Comparison of ENCODE assay signal across 10 mouse cellular contexts in the genomic region with DNA sequence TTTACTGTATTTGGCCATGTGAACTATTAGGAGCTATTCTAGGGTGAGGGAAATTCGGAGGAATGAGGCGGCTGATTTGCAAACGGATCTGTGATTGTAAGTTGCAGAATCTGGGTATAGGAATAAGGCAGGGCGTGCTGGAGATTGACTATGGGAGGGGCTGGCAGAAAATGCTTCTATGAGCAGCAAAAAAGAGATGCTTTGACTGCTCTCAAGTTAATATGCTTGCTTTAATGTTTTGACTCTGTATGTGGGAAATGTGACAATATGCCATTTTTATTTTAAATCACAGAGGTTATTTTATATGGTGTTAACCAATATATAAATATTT.
DNase-seq lines count a peak whose midpoint lies in the region; ATAC-seq and TF ChIP-seq lines count a peak whose summit lies in the region.
"Had no signal": no experiment of that assay in that cellular context is flagged by ENCODE, and none has a peak within 500 bp of the region (broad histone marks: within the 10 kb centered on the region; RNA-seq: fewer than 3 reads in every experiment).

No protein-coding gene starts in this region.

- peaks cover 11% of the 10 kb centered on the region for H3K4me1 ChIP-seq in heart, embryonic 13.5 days
- peaks cover 15% of the 10 kb centered on the region for H3K4me1 ChIP-seq in forebrain, postnatal 0 days (ENCODE audit: insufficient read depth)
- no peaks in the 10 kb centered on the region; the same call in 1 of the 2 replicates for H3K4me1 ChIP-seq in liver, postnatal 0 days (ENCODE audit: insufficient read depth)

- peak overlapping the region; percentile 53 for H3K4me3 ChIP-seq in heart, embryonic 13.5 days
- H3K4me3 ChIP-seq in forebrain, postnatal 0 days (ENCODE audit: low read depth, low read length), result peak overlapping the region; percentile 49
- peak overlapping the region; percentile 28; the same call in 1 of the 2 replicates for H3K4me3 ChIP-seq in liver, postnatal 0 days (ENCODE audit: low read depth, low read length)

- WGBS in heart, embryonic 13.5 days, result 63% methylated on average over 4 of the region's 4 CpGs
- 21% methylated on average over 4 of the region's 4 CpGs for WGBS in forebrain, postnatal 0 days
- 66% methylated on average over 4 of the region's 4 CpGs for WGBS in liver, postnatal 0 days (ENCODE audit: insufficient replicate concordance)

- no peak overlapping the region for H3K27ac ChIP-seq in heart, embryonic 13.5 days (replicated peaks)
- peak overlapping the region; percentile 93 for H3K27ac ChIP-seq in forebrain, postnatal 0 days (ENCODE audit: low read depth, low read length)
- no peak overlapping the region for H3K27ac ChIP-seq in liver, postnatal 0 days (ENCODE audit: low read depth)

- peak overlapping the region; percentile 68 for H3K4me2 ChIP-seq in heart, embryonic 13.5 days
- peak overlapping the region; percentile 51 for H3K4me2 ChIP-seq in forebrain, postnatal 0 days (ENCODE audit: low read depth)
- H3K4me2 ChIP-seq in liver, postnatal 0 days (ENCODE audit: low read depth, low read length), result peak overlapping the region; percentile 51

- intact Hi-C loops in heart, postnatal 14 days (cut with DNase I), result no loop called here

- ATAC-seq in heart, embryonic 13.5 days (ENCODE audit: extremely low read depth, insufficient number of reproducible peaks, low FRiP score, low TSS enrichment), result no peak
- ATAC-seq in forebrain, postnatal 0 days, result peak; percentile 60; the same call in 1 of the 2 replicates
- ATAC-seq in liver, postnatal 0 days, result no peak
- no peak for ATAC-seq in megakaryocyte, adult 5-6 weeks (ENCODE audit: poor library complexity, severe bottlenecking)

- no peak for TF ChIP-seq EP300 in liver, postnatal 0 days (IDR thresholded peaks at IDR 0.05; ENCODE audit: low read depth)

- no peaks in the 10 kb centered on the region for H3K9me3 ChIP-seq in heart, embryonic 13.5 days
- H3K9me3 ChIP-seq in forebrain, postnatal 0 days (ENCODE audit: low read length), result no peaks in the 10 kb centered on the region
- no peaks in the 10 kb centered on the region for H3K9me3 ChIP-seq in liver, postnatal 0 days (ENCODE audit: low read length)

- DNase-seq in heart, postnatal 14 days, result no peak
- peak; percentile 28 for DNase-seq in Muller cell, postnatal 12 days (ENCODE audit: inconsistent ontology term)
- no peak for DNase-seq in forebrain, postnatal 0 days
- DNase-seq in liver, postnatal 0 days, result no peak
- no peak for DNase-seq in urinary bladder, adult 18-20 months (ENCODE audit: low spot score in 2 of 2)
- DNase-seq in right cerebral cortex, postnatal 14 days, result no peak
- DNase-seq: gastrocnemius, postnatal 36 days had no signal

- TF ChIP-seq CTCF in forebrain, postnatal 0 days (IDR thresholded peaks at IDR 0.05; ENCODE audit: low read depth), result no peak
- TF ChIP-seq CTCF in liver, postnatal 0 days (IDR thresholded peaks at IDR 0.05; ENCODE audit: low read depth), result no peak

- peaks cover 3% of the 10 kb centered on the region; the same call in 1 of the 2 replicates for H3K36me3 ChIP-seq in heart, embryonic 13.5 days
- H3K36me3 ChIP-seq in forebrain, postnatal 0 days (ENCODE audit: insufficient read depth), result no peaks in the 10 kb centered on the region
- peaks cover 4% of the 10 kb centered on the region; the same call in 1 of the 2 replicates for H3K36me3 ChIP-seq in liver, postnatal 0 days (replicated peaks; ENCODE audit: insufficient read depth, low read length)

- no peaks in the 10 kb centered on the region for H3K27me3 ChIP-seq in heart, embryonic 13.5 days (replicated peaks)
- H3K27me3 ChIP-seq in forebrain, postnatal 0 days (ENCODE audit: insufficient read depth, low read length), result no peaks in the 10 kb centered on the region
- no peaks in the 10 kb centered on the region for H3K27me3 ChIP-seq in liver, postnatal 0 days (ENCODE audit: insufficient read depth, low read length)
- H3K27me3 ChIP-seq: CH12.LX had no signal

- peak overlapping the region; percentile 74 for H3K9ac ChIP-seq in heart, embryonic 13.5 days
- peak overlapping the region; percentile 54 for H3K9ac ChIP-seq in forebrain, postnatal 0 days
- no peak overlapping the region for H3K9ac ChIP-seq in liver, postnatal 0 days (replicated peaks)
